Mouse (Mus musculus): ENCODE results near the gene St6galnac3. TPM values are rescaled to one million over a fixed set of nuclear protein-coding genes. Genes with fewer than 3 reads are reported as not detected.

Gene St6galnac3
- polyA plus RNA-seq, 1 experiment from 2014 or later: 34.4 TPM

DNA sequence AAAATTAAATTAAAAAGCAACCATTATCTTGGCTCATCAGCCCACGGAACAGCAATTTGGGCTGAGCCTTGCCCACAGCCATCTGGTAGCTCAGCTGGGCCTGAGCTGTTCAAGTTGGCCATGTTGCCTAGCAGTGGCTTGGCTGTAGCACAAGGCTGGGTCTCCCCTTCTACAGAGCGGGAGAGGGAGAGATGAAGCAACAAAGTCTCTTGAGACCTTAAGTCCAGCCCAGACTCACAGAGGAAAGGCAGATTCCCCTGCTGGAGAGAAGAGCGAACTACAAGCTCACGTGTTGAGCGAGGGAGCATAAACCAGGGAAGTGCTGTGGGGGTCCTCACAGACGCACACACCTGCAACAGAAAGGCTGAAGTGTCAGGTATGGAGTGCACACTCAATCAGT lies 126.3 kb downstream of the St6galnac3 start:
- no peak for ATAC-seq (replicated peaks; ENCODE audit: low FRiP score, low read depth)
- WGBS: 95% methylated on average over 6 of the region's 6 CpGs
- no peak for DNase-seq (ENCODE audit: low spot score)
- Histone ChIP-seq H3K9me3 (replicated peaks; ENCODE audit: low read length) (no peaks in the 10 kb centered on the region), H3K27me3 (ENCODE audit: insufficient read depth, low read length) (no peaks in the 10 kb centered on the region), H3K9ac (ENCODE audit: low read depth, low read length) (no peak overlapping the region), H3K4me1 (replicated peaks; ENCODE audit: insufficient read depth, low read length) (no peaks in the 10 kb centered on the region), H3K27ac (no peak overlapping the region), H3K4me2 (ENCODE audit: low read length) (no peak overlapping the region), H3K4me3 (replicated peaks; ENCODE audit: low read depth, low read length) (no peak overlapping the region), H3K36me3 (ENCODE audit: insufficient read depth, low read length) (no peaks in the 10 kb centered on the region)
- peak; percentile 24; the same call in 1 of the 2 replicates for TF ChIP-seq CTCF (IDR thresholded peaks at IDR 0.05; ENCODE audit: low read depth)

DNA sequence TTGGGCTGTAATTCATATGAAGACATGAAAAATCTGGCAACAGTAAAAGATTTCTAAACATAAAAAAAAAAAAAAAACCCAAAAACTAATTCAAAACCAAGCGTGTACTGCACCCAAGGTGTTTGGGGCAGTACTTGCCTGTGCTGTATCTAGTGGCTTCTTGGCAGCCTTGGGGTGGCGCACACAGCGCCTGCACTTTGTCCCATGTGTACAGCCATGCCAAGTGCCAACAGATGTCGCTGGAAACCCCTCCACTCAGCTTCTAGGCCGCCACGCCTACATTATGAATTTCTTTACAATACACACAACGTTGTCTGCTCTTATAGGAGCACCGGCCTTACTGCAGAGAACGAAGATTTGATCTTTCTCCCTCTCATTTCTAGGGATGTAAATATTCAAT lies 130.4 kb downstream of the St6galnac3 start:
- Histone ChIP-seq H3K9ac (ENCODE audit: low read depth, low read length) (no peak overlapping the region), H3K4me1 (replicated peaks; ENCODE audit: insufficient read depth, low read length) (peaks cover 5% of the 10 kb centered on the region; the same call in 1 of the 2 replicates), H3K36me3 (ENCODE audit: insufficient read depth, low read length) (no peaks in the 10 kb centered on the region), H3K9me3 (replicated peaks; ENCODE audit: low read length) (no peaks in the 10 kb centered on the region), H3K4me2 (ENCODE audit: low read length) (no peak overlapping the region), H3K27me3 (ENCODE audit: insufficient read depth, low read length) (no peaks in the 10 kb centered on the region), H3K4me3 (replicated peaks; ENCODE audit: low read depth, low read length) (no peak overlapping the region), H3K27ac (no peak overlapping the region)
- 90% methylated on average over 9 of the region's 9 CpGs for WGBS
- TF ChIP-seq CTCF (IDR thresholded peaks at IDR 0.05; ENCODE audit: low read depth): no peak
- ATAC-seq (replicated peaks; ENCODE audit: low FRiP score, low read depth): no peak
- DNase-seq (ENCODE audit: low spot score): no peak

DNA sequence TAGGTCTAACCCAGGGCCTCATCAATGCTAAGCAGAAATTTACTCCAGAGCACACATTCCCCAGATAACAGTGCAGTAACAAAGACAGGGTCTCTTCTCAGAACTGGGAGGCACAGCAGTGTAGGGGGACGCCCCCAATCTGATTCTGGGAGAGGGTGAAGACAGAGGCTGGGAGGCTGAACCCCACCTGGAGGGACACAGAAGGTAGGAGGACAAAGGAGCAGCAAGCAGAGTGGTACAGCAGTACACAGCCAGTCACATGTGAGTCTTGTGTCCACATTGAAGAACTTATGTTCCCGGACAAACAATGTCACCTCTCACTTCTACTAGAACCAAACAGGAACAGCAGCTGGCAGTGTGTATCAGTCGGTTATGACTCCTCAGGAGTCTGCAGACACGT lies 131.0 kb downstream of the St6galnac3 start:
- Histone ChIP-seq H3K36me3 (ENCODE audit: insufficient read depth, low read length) (no peaks in the 10 kb centered on the region), H3K4me1 (replicated peaks; ENCODE audit: insufficient read depth, low read length) (peaks cover 5% of the 10 kb centered on the region; the same call in 1 of the 2 replicates), H3K9ac (ENCODE audit: low read depth, low read length) (no peak overlapping the region), H3K4me3 (replicated peaks; ENCODE audit: low read depth, low read length) (no peak overlapping the region), H3K27me3 (ENCODE audit: insufficient read depth, low read length) (no peaks in the 10 kb centered on the region), H3K27ac (no peak overlapping the region), H3K4me2 (ENCODE audit: low read length) (no peak overlapping the region), H3K9me3 (replicated peaks; ENCODE audit: low read length) (no peaks in the 10 kb centered on the region)
- DNase-seq (ENCODE audit: low spot score) (no peak), ATAC-seq (replicated peaks; ENCODE audit: low FRiP score, low read depth) (no peak)
- 77% methylated on average over 4 of the region's 4 CpGs for WGBS
- no peak for TF ChIP-seq CTCF (IDR thresholded peaks at IDR 0.05; ENCODE audit: low read depth)

DNA sequence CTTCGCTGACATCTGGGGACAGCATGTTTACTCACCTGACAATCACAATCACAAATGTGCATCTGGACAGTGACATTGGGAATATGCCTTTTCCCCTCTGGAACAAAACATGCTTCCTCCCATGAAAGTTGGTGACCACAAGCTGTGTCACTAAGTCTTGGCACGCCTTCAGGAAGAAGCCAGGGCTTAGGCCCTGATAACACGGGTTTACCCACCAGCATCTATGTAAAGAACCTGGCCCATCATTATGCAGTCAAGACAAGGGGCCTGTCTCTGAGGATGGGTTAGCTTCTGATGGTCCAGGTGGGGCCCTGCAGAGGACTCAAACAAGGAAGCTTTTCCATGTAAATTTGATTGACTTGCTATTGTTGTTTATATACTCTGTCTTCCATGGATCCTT lies 131.9 kb downstream of the St6galnac3 start:
- Histone ChIP-seq H3K9ac (ENCODE audit: low read depth, low read length) (no peak overlapping the region), H3K4me1 (replicated peaks; ENCODE audit: insufficient read depth, low read length) (peaks cover 5% of the 10 kb centered on the region; the same call in 1 of the 2 replicates), H3K27me3 (ENCODE audit: insufficient read depth, low read length) (no peaks in the 10 kb centered on the region), H3K36me3 (ENCODE audit: insufficient read depth, low read length) (no peaks in the 10 kb centered on the region), H3K4me3 (replicated peaks; ENCODE audit: low read depth, low read length) (no peak overlapping the region), H3K9me3 (replicated peaks; ENCODE audit: low read length) (no peaks in the 10 kb centered on the region), H3K27ac (no peak overlapping the region), H3K4me2 (ENCODE audit: low read length) (no peak overlapping the region)
- DNase-seq (ENCODE audit: low spot score): no peak
- TF ChIP-seq CTCF (IDR thresholded peaks at IDR 0.05; ENCODE audit: low read depth): no peak
- no peak for ATAC-seq (replicated peaks; ENCODE audit: low FRiP score, low read depth)
- WGBS: 79% methylated on average over 3 of the region's 3 CpGs

DNA sequence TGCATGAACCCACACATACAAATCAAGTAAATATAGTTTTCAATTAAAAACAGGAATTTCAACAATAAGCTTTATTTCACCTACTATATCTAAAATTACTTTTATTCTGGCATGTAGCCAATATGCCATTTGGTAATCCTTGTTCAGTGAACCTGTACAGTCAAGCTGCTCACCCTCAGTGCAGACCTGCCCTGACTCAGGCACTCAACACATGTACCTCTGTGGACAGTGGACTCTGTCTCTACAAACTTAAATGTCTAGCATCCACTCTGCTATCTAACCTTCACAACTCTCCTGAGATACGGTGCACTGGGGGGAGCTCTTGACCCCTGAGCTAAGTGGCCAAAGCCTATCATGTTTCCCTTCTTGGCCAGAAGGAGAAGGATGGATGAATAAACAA lies 137.4 kb downstream of the St6galnac3 start:
- WGBS: 22% methylated on average over 1 of the region's 1 CpGs
- no peak overlapping the region for H3K9ac ChIP-seq (ENCODE audit: low read depth, low read length)
- H3K4me2 ChIP-seq (ENCODE audit: low read length): no peak overlapping the region
- H3K36me3 ChIP-seq (ENCODE audit: insufficient read depth, low read length): no peaks in the 10 kb centered on the region
- H3K4me1 ChIP-seq (replicated peaks; ENCODE audit: insufficient read depth, low read length): peaks cover 15% of the 10 kb centered on the region
- no peak overlapping the region for H3K27ac ChIP-seq
- ATAC-seq (replicated peaks; ENCODE audit: low FRiP score, low read depth) (peak; percentile 68; the same call in 1 of the 2 replicates), DNase-seq (ENCODE audit: low spot score) (no peak)
- H3K27me3 ChIP-seq (ENCODE audit: insufficient read depth, low read length): no peaks in the 10 kb centered on the region
- no peaks in the 10 kb centered on the region for H3K9me3 ChIP-seq (replicated peaks; ENCODE audit: low read length)
- TF ChIP-seq CTCF (IDR thresholded peaks at IDR 0.05; ENCODE audit: low read depth): no peak
- no peak overlapping the region for H3K4me3 ChIP-seq (replicated peaks; ENCODE audit: low read depth, low read length)

DNA sequence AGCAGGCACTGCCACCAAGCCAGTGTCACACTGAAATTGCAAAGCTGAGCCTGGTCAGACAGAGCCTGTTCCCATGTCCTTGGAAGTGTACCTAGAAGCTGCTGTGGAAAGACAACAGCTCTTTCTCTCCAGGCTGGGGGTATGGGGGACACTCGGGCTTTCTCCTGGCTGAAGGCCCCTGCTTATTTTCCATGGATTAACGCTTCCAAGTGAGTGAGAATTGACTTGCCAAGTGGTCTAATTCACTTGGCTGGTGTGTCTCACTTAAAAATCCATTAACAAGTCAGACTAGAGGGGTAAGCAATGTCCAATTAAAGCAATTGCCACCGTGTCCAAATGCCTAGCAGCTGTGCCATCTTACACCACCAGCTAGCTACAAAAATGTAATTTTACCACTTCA lies 140.1 kb downstream of the St6galnac3 start:
- Histone ChIP-seq H3K27me3 (ENCODE audit: insufficient read depth, low read length) (no peaks in the 10 kb centered on the region), H3K9ac (ENCODE audit: low read depth, low read length) (no peak overlapping the region), H3K4me1 (replicated peaks; ENCODE audit: insufficient read depth, low read length) (peaks cover 20% of the 10 kb centered on the region), H3K4me2 (ENCODE audit: low read length) (no peak overlapping the region), H3K27ac (no peak overlapping the region), H3K9me3 (replicated peaks; ENCODE audit: low read length) (no peaks in the 10 kb centered on the region), H3K36me3 (ENCODE audit: insufficient read depth, low read length) (no peaks in the 10 kb centered on the region), H3K4me3 (replicated peaks; ENCODE audit: low read depth, low read length) (no peak overlapping the region)
- ATAC-seq (replicated peaks; ENCODE audit: low FRiP score, low read depth): no peak
- no peak for TF ChIP-seq CTCF (IDR thresholded peaks at IDR 0.05; ENCODE audit: low read depth)
- no peak for DNase-seq (ENCODE audit: low spot score)
- 63% methylated on average over 3 of the region's 3 CpGs for WGBS

DNA sequence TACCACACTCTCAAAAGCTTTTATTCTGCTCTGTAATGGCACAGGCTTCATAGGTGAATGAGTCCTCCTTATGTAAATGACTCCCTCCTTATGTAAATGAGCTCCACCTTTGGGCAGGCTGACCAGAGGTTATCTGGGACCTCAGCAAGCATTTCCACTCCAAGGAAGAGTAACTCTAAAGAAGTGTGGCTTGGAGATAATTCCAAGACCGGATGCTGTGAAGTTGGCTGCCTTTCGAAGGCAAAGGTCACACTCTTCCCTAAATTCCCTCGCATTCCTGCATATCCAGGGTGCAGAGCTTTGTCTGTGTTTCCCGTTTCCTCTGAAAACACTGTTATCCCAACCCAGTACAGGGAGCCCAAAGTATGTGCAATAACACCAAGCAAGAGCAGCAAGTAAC lies 142.9 kb downstream of the St6galnac3 start:
- no peak for DNase-seq (ENCODE audit: low spot score)

More for the DNA sequence above, 142.9 kb downstream of the St6galnac3 start:
- 39% methylated on average over 4 of the region's 4 CpGs for WGBS
- Histone ChIP-seq H3K4me1 (replicated peaks; ENCODE audit: insufficient read depth, low read length) (peaks cover 16% of the 10 kb centered on the region; the same call in 1 of the 2 replicates), H3K4me3 (replicated peaks; ENCODE audit: low read depth, low read length) (no peak overlapping the region), H3K9me3 (replicated peaks; ENCODE audit: low read length) (no peaks in the 10 kb centered on the region), H3K9ac (ENCODE audit: low read depth, low read length) (no peak overlapping the region), H3K4me2 (ENCODE audit: low read length) (no peak overlapping the region), H3K36me3 (ENCODE audit: insufficient read depth, low read length) (no peaks in the 10 kb centered on the region), H3K27me3 (ENCODE audit: insufficient read depth, low read length) (no peaks in the 10 kb centered on the region), H3K27ac (no peak overlapping the region)
- no peak for TF ChIP-seq CTCF (IDR thresholded peaks at IDR 0.05; ENCODE audit: low read depth)
- no peak for ATAC-seq (replicated peaks; ENCODE audit: low FRiP score, low read depth)

All from kidney, postnatal 0 days (tissue).